Mouse (Mus musculus) spleen, postnatal 36 days (tissue): ENCODE measurements around the gene Prcd.
A peak's percentile ranks its signal among the peaks of the same experiment; 100 is the strongest.
"Not testable (repeated sequence)": the region's sequence is repeated elsewhere in the genome, so short reads cannot be mapped to it uniquely, and the experiment has no call there.

Experiments
- DNase-seq, 2 experiments: peaks; one replicate each; pipeline ENCODE4 v3.0.0; 2022; ENCODE audit warnings: low spot score in 2 of 2, mixed read lengths in 1 of 2

The Prcd gene

GRCm38 (mm10) chr11:116668381-116668825, 15.1 kb downstream of the Prcd start:
- DNase-seq = no peak

GRCm38 (mm10) chr11:116668839-116669238, 15.5 kb downstream of the Prcd start:
- DNase-seq = no peak

DNA sequence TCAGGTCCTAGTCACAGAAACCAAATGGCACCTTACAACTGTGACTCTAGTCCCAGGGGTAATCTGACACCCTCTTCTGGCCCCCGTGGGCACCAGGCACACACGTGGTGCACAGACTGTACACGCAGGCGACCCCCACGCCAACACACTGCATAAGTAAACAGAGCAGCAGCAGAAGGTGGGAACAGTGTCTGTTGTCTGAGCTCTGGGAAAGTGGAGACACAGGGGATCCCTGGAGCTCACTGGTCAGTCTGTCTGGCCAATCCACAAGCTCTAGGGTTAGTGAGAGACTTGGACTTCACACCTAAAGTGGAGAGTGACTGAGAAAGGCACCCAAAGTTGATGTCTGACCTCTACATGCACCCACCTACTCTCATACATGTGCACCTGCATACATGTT, 16.0 kb downstream of the Prcd start:
- no peak for DNase-seq

GRCm38 (mm10) chr11:116669787-116670365, 16.5 kb downstream of the Prcd start:
- DNase-seq = no peak

DNA sequence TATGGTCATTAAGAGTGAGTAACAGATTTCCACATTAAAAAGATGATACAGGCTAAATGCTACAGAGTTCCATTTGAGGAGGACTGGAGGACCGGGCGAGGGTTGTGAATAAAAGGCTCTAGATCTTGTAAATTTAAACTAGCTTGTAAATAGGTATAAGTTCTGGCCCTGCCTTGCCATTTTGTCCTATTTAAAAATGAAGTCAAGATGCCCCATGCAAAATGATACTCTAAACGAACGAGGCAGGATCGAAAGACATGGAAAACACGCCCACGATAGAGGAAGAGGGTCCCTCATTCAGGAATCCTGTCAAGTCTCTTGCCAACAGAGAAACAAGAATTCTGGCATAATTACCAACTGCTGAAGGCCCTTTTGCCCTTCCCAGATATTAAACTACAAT, 17.1 kb downstream of the Prcd start:
- DNase-seq = no peak

DNA sequence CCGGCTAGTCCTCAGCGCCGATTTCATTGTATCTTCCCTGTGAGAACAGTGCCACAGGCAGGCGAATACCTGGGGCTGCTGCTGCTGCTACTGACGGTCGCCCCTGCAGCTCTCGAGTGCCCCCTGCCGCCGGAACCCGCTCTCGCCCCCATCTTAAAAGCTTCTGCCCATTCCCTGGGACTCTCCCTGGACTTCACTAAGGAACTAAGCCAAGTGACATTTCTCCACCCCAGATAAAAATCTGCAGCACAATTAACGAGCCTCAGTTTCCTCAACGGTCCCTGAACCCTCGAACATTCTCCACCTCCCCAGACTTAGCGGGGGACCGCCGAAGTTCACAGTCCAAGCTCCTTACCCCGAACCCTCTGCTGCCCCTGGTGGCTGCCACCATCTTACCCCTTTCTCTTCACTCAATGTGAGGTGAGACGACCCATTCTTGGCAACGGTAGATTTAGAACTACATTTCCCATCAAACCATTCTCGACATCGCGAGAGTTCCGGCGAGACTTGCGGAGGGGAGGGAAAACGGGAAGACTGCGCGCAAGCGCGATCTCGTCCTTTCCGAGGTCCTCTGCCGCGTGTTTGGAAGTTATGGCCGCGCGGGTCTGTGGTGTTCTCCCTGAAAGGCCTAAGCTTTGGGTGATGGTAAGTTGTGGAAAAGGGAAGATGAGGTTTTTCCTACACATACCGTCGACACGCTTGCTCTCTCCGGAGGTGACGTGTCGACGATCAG, 17.9 kb downstream of the Prcd start:
- DNase-seq = peak; percentile 96 to 98

DNA sequence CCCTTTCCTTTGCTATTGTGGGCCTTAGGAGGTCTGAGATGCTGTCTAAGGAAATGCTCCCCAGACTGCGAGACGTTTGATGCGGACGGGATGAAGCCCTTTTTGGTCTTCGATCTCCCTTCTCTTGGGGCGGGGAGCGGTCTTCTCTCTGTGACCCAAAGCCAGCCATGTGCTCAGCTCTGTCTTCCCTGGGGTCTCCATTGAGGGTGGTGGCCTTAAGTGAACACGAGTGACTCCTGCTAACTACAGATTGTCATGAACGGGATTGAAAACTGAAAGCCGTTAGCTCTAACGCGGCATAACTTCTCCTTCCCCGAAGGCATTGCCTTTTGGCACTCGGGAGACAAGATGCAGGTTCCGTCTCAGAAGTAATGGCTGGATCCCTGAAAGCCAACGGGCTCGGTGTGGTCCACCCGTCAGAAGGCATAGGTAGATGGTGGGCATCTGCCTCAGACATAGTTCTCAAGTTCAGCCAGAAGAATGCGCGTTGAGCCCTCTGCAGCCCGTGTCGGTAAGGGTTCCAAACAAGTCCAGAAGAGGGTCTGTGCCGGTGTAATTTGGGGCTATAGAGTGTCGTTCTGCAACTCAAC, 18.6 kb downstream of the Prcd start:
- DNase-seq = no peak

DNA sequence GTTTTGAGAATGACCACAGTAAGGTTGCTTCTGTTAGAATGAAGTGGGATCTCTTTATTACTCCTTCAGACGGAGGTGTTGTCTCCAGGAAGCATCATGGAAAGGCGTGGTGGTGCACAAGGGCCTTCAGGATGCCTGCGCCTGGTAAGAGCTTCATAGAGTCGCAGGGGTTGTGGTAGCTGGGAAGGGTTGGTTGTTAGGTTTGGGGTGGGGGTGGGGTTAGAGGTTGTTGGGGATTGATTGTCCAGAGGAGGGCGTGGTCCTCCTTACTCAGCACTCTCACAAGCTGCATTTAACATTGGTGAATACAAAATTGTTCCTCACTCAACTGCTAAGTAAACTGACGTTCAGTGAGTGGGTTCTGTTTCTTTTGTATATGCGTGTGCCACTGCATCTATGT, 19.3 kb downstream of the Prcd start:
- no peak for DNase-seq

- no peak for DNase-seq
Observed at GRCm38 (mm10) chr11:116673410-116673809, 20.1 kb downstream of the Prcd start.

- DNase-seq = no peak
Observed at GRCm38 (mm10) chr11:116674616-116675379, 21.5 kb downstream of the Prcd start.

DNA sequence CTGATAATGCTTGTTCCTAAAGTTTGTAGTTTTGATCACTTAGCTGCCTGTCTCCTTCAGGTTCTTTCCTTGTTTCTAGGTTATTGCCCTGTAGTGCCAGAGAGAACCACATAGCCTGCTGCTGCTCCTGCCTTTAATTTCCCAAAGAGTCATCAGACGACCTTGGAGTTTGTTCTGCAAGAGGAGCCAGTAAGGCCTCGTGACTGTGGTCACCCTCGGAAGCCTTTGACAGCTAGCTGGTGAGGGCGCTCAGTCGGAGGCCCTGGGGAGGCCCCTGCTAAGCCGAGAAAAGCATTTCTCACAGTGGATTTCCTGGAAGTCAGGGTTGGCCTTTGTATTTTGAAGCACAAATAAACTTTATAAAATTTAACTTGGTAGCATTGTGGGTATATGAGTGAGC, 22.1 kb downstream of the Prcd start:
- not testable (repeated sequence) for DNase-seq

DNA sequence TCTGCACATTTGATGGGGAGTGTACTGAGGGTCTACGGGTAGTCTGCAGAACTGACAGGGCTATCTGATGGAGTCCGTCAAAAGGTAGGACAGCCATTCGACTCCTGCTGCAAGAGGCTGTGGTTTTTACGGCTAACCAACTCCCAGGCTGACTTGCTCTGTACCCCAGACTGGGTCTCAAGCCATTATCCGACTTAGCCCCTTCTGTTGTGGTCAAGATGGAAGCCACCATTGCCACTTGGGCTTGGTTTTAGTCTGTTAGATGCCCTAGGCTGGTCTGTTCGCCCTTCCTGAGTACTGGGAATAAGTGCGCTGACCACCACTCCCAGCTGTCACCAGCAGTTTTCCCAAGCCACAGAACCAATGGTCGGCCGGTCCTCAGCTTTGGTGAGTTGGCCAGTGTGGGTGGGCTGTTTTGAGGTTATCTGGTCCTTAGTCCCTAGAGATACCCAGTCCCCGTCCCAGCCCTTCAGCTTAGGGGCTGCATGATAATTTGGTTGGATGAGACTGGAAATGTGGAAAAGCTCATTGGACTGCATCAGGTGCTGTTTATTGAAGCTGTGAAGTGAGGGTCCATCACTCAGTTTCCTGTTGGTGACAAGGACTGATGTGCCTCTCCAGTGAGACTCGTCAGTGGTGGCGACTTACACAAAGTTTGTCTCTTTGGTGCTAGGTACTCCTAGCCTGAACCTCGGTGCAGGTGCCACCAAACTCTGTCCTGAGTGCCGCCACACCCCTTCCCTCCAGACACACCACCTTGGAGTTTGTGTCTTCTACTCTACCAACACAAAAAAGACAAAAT, 23.0 kb downstream of the Prcd start:
- DNase-seq = no peak

DNA sequence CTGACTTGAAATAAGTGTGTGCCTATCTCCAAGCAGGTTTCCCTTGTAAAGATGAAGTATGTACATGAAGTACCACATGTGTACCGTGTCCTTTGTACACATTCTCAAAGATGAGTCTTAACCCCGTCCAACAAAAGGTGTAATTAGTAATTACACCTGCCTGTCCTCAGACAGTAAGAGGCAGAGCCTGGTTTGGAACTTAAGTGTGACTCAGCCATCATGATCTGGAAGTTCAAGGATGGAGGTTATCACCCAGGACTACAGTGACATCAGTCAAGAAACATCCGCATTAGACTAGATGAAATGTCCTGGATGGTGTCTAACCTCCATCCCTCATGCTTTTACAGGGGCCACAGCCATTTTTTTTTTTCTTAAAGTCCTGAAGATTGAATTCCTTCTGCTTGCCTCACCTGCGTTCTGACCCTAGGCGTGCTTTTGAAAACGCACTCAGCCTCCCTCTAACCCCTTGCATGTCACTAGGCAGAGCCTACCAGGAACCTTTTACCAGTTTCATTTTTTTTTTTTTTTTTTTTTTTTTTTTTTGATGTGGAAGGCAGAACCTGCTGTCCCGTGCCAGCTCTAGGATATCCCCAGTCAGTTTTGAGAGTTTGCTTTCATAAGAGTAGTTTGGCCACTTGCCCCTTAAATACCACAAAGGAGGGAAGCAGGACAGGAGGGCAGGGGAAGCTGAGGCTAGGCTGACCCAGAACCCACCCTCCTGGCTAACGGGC, 24.5 kb downstream of the Prcd start:
- no peak for DNase-seq

DNA sequence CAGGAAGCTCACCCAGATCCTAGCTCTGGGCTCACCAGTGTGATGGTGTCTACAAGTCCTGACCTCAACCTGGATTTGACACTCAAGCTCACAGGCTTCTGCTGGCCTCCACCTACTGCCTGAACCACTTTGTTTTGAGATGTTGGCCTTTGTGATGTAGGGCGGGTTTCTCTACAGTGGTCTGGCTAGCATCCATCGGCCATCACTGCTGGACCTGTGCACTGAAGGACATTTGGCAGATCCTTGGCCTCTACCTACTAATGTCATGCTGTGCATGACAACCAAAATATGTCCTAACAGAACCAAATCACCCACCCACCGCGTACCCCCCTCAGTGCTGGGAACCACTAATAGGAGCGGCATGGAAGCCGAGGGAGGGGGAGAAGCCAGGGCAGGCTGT, 25.8 kb downstream of the Prcd start:
- DNase-seq = no peak

- DNase-seq = no peak
Observed at GRCm38 (mm10) chr11:116680321-116681091, 27.2 kb downstream of the Prcd start.

DNA sequence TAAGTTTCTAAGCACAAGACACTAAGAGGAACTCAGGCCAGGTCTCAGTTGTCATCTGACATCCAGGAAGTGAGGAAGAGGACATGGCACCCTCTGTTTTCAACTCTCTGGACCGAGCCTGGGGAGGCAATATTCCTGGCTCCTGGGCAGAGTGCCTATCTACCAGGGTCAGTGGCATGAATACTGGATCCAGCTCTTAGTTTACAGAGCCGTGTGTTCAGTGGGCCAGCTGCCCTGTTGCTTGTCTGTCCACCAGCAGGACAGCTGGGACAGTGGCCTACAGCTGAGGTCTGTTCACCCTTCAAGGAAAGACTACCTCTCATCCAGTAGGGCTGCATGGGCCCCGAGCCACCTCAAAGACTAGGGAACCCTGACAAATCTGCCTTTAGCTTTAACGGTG, 27.8 kb downstream of the Prcd start:
- no peak for DNase-seq

DNA sequence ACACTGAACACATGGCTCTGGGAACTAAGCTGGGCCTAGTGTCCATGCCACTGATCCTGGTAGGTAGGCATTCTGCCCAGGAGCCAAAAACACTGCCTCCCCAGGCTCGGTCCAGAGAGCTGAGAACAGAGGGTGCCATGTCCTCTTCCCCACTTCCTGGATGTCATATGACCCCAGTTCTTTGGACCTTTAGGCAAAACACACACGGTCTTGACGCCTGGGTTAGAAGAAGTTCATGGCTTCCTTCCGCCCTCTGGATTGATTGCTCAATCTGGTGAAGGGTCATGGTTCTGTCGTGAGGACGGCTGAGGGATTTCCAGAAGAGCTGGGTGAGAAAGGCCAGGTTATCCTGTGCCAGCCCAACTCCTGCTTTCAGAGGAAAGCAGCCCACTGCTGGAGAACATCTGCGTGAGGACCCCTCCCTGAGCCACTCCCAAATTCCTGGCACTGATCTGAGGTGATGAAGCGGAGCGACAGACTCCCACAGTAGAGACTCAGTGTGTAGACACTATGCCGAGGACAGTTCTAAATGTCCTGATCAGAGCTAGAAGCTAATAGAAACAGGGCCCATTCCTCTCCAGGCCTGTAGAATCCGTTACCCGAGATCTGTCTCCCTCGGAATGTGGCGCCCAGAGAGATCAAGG, 29.3 kb downstream of the Prcd start:
- peak in 1 of 2 experiments; percentile 21 for DNase-seq

GRCm38 (mm10) chr11:116683777-116684176, 30.4 kb downstream of the Prcd start:
- no peak for DNase-seq

GRCm38 (mm10) chr11:116685729-116686128, 32.4 kb downstream of the Prcd start:
- no peak for DNase-seq

DNA sequence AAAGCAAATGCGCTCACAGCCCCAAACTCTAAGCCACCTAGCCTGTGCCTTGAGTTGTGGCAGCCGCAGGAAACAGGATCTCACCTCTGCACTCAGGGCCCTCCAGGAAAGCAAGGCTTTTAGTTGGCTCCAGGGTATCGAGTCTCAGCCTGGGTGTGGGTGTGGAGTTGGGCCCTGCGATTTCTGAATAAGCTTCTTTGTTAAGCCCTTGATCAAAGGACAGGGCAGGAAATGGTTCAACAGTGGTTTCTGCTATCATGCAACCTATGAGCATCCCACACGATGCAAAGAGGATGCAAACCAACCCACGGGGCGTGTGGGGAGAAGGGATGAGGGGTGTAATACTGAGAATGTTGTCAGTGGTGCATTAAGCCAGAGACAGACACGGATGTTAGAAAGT, 34.6 kb downstream of the Prcd start:
- peak in 1 of 2 experiments; percentile 17 for DNase-seq
